Mouse (Mus musculus) spleen, adult 2 months (tissue): ENCODE results near the gene Cldn7.

ENCODE experiments used
- CTCF ChIP-seq: fragments of 200-500 bp; IDR thresholded peaks from 2 replicates; pipeline ENCODE4 v1.5.1; 2011; ENCODE audit warnings: mild to moderate bottlenecking, inconsistent platforms; ENCODE audit not compliant: insufficient read depth, insufficient read length, insufficient replicate concordance; ENCODE audit errors: extremely low read depth
- POLR2A ChIP-seq: fragments of 200-500 bp; IDR thresholded peaks from 2 replicates; pipeline ENCODE4 v1.6.1; 2011; ENCODE audit warnings: low read depth, low read length, inconsistent platforms

DNA sequence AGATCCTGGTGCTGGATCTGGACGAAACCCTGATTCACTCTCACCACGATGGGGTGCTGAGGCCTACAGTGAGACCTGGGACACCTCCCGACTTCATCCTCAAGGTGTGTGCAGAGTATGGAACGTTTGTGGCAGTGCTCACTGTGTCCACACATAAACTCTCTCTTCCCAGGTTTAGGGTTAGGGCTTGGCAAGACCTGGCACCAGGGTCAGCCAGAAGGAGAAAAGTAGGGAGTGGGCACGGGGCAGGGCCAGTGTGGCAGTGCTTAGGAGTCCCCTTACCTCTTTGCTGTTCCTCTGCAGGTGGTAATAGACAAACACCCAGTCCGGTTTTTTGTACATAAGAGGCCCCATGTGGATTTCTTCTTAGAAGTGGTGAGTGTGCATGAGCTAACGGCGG lies 19.9 kb downstream of the Cldn7 start:
- TF ChIP-seq POLR2A (no peak), CTCF (no peak)
